Mouse (Mus musculus) heart, adult 18-20 months (tissue): Measurements from ENCODE around the gene Rps25. TPM values are rescaled to one million over a fixed set of nuclear protein-coding genes. Genes with fewer than 3 reads are reported as not detected.
"Not testable (repeated sequence)": the region's sequence is repeated elsewhere in the genome, so short reads cannot be mapped to it uniquely, and the experiment has no call there.

Experiments used
- DNase-seq, 2 experiments: peaks; one replicate each; pipeline ENCODE4 v3.0.0; 2021 to 2022; ENCODE audit warnings: mixed read lengths in 1 of 2
- long read RNA-seq, 2 experiments: library from polyadenylated mRNA; stranded (forward); transcript quantifications; one replicate each; pipeline ENCODE4 v2.0.0; 2021
- total RNA-seq, 2 experiments: library from RNA; stranded (reverse); gene quantifications; 2 replicates each; pipeline ENCODE4 v1.2.3; 2021

Gene Rps25
- 100 to 1,000 TPM; 788 to 877 TPM for total RNA-seq
- long read RNA-seq, experiment 1, transcript Rps25-201 (5 exons, 1,280 nt) = major isoform, 225 of 252 reads
- long read RNA-seq, experiment 1, partial matches to known transcripts = 26 of 252 reads
- long read RNA-seq, experiment 1, other reads (novel, unspliced or antisense) = 1 of 252 reads
- long read RNA-seq, experiment 2, transcript Rps25-201 (5 exons, 1,280 nt) = major isoform, 226 of 245 reads
- long read RNA-seq, experiment 2, partial matches to known transcripts = 17 of 245 reads
- long read RNA-seq, experiment 2, other reads (novel, unspliced or antisense) = 1 of 245 reads

GRCm38 (mm10) chr9:44406906-44407751, at the start of gene Rps25, which contains the start of gene Trappc4:
Rps25 (plus strand) TSS chr9:44407139.
Trappc4 (minus strand) TSS chr9:44407600.
- peak; percentile 94 to 98 for DNase-seq

DNA sequence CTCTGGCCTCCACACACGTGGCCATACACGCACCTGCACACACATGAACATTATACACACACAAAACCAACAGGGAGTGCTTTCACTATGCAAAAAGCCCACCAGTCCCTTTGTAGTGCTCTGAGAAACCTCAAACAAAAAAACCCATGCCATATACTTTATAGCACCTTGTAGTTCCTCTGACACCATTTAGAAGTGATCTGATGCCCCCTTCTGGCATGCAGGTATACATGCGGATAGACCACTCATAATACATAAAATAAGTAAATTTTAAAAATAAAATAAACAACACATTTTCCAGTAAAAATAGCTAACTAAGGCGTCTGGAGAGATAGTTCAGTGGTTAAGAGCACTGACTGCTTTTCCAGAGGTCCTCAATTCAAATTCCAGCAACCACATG, 49.7 kb upstream of the Rps25 start:
- no peak for DNase-seq

GRCm38 (mm10) chr9:44361190-44361917, 45.6 kb upstream of the Rps25 start, which contains the start of gene Vps11:
Vps11 (minus strand) TSS chr9:44361670.
- peak; percentile 95 to 96 for DNase-seq

GRCm38 (mm10) chr9:44361931-44362330, 45.0 kb upstream of the Rps25 start:
- not testable (repeated sequence) for DNase-seq

DNA sequence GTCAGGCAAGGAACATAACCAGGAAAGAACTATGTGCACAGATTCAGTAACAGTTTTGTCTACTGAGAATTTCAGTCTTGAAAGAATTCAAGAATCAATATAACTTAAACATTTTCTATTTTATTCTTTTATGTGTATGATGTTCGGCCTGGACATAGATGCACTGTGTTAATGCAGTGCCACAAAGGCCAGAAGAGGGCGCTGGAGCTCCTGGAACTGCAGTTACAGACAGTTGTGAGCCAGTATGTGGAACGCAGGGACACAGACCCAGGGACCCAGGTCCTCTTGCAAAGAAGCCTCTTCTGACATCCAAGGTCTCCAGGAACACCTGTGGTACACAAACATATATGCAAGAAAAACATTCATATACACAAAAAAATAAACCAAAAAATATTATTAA, 42.5 kb upstream of the Rps25 start:
- DNase-seq = no peak

DNA sequence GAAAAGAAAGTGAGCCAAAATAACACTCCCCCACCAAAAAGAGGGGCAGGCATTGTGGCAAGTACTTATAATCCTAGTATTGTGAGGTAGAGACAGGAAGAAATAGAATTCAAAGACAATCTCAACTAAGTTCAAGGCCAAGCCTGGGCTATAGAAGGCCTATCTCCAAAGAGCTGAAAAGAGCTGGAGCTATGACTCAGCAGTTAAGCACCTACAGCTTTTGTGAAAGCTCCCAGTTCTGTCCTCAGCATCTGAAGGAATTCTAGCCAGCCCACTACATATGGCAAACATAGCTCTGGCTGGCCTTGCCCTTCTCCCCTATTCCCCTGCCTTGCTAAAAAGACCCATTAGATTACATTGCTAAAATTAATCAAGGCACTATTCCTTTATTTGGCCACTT, 33.6 kb upstream of the Rps25 start:
- DNase-seq = no peak

DNA sequence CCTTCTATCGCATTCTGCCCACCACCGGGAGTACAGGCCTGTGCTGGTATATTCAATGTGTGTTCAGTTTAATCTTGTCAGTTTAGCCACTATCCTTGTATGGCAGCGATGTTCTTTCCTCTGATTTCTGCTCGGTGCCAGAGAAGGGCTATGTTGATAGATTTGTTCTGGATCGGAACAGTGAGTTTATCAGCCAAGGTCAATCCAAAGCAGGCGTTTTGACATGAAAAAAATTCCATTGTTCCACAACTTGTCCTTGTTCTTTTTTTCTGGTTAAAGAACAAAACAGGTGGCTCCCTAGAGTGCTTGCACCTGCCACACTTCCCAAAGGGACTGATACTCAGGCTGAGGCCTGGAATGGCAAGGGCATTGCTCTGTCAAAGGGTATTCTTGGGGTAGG, 30.8 kb upstream of the Rps25 start:
- DNase-seq = no peak

- not testable (repeated sequence) for DNase-seq
Observed at GRCm38 (mm10) chr9:44377335-44377734, 29.6 kb upstream of the Rps25 start.

GRCm38 (mm10) chr9:44378153-44378730, 28.7 kb upstream of the Rps25 start:
- no peak for DNase-seq

DNA sequence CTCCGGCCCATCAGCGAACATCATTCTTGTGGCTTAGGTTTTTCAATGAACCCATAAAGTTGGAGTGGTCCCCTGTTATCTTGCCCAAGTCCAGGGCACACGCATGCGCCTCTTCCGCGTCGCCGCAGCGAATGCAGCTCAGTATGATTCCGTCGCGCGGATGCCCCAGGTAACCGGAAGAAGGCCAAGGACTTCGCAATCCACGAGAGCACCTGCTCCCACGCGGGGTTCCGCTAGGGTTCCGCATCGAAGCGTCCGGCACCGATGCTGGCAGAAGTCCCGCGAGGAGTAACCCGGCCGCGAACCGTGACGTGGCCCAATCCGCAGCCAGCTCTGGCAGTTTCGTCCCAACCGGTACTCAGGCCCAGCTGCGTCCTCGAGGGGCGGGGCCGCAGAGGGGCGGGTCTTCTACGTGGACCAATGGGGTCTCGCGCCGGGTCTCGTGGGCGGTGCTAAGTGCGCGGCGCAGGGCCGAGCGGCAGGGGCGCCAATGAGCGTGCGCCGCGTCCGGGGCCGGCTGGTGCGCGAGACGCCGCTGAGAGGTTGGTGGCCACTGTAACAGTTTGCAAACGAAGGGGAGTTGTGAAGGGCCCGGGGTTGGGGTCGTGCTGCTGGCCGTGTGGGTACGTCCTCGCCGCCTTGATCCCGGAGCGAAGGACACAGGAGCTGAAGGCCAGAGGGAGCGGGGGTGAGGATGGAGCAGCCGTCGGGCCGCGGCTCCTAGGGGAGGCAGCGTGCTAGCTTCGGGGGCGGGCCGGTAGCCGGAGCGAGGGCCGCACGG, 27.7 kb upstream of the Rps25 start, which contains the start of gene Hyou1:
Hyou1 (plus strand) TSS at position 437 of the 781 bp plus-strand sequence.
- peak; percentile 99 to 100 for DNase-seq

DNA sequence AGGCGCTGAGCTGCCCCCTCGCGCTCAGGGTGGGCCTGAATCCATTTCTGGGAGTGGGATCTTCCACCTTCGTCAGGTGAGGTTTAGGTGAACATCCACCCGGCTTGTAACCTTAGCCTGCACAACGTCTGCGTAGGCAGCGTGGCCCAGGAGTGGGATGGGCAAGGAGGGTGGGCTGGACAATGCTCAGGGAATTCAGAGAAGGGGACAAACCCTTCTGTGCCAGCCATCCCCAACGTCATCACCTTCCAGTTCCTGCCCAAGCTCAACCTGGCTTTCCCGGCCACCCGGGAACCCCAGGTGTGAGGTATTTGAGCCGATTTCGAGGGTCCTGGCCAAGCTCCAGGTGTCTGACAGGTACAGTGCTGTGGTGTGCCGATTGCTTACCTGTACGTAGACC, 27.1 kb upstream of the Rps25 start:
- DNase-seq = no peak

GRCm38 (mm10) chr9:44384596-44384995, 22.3 kb upstream of the Rps25 start:
- no peak for DNase-seq

GRCm38 (mm10) chr9:44387221-44387620, 19.7 kb upstream of the Rps25 start:
- DNase-seq = no peak

DNA sequence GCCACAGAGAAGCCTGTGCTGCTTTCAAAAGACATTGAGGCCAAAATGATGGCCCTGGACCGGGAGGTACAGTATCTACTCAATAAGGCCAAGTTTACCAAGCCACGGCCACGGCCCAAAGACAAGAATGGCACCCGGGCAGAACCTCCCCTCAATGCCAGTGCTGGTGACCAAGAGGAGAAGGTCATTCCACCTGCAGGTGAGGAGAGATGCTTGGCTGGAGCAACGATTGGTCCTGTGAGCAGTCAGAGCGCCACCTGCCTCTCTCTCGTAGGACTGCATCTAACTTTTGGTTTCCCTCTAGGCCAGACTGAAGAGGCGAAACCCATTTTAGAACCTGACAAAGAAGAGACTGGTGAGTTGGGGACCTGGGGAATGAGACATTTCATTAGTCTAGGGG, 17.7 kb upstream of the Rps25 start:
- peak in 1 of 2 experiments; percentile 58 for DNase-seq

DNA sequence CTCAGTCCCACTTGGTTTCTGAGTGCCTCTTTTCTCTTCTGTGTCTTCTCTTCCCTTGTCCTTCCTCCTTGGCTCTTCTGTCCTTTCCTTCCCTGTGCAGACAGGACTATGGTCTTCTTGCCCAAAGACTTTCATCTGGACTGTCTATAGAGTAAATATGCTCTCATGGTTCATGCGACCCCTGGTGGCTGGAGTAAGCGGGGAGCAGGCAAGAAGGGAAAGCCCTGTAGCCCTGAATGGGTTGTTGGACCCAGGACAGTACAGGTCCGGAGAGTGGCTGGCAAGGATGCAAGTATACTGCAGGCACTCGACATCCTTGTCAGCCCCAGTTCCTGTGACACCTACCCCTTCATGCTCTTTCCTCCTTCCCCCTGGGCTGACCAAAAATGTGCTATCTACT, 15.5 kb upstream of the Rps25 start:
- peak; percentile 66 to 89 for DNase-seq

DNA sequence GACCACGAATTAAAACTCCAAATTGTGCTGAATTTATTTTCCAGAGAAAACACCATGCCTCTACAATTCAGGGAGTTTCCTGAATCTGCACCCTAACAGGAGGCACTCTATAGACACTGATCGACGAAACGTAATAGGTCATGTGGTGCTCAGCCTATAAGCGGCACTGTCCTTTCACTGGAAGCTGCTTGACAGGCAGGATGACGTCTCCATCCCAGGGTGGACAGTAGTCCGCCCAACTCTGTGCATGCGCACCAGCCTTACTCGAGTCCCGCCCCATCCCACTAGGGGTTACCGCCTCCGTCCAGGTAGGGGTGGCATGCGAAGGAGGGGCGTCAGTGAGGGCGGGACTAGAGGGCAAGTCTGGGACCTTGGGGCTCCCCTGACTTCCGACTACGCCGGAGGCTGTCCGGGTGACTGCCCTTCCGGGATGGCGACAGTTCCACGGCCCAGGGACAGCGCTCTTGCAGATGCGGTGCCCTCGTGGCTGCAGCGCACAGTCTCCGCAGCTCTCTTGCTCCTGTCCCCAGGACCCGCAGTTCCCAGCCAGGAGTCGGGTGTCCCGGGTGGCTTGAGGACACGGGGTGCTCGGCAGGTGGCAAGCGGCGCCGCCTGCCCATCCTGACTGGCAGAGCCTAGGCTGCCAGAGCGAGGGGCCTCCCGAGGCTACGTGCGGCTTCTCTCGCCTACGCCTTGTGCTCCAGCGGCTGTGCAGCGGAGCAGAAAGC, 10.1 kb upstream of the Rps25 start, which contains the start of gene Slc37a4:
Slc37a4 (plus strand) TSS at position 169 of the 728 bp plus-strand sequence.
- DNase-seq = peak; percentile 96 to 98

- no peak for DNase-seq
Observed at GRCm38 (mm10) chr9:44398087-44398486, 8.9 kb upstream of the Rps25 start.

DNA sequence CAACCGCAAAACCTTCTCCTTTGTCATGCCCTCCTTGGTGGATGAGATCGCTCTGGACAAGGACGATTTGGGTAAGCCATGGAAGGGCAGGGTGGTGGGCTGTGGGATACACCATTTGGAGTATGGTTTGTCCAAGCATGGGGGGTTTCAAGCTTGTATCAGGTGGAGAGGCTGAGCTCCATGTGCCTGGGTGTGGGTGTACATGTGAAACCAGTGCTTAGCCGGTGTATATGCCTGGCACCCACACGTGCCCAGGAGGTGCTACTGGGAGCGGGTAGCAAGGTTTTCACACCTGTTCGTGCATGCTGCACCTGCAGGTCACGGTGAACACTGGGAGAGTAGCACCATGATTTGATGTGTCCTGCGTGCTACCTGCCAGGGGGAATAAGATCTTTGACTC, 8.4 kb upstream of the Rps25 start:
- no peak for DNase-seq

DNA sequence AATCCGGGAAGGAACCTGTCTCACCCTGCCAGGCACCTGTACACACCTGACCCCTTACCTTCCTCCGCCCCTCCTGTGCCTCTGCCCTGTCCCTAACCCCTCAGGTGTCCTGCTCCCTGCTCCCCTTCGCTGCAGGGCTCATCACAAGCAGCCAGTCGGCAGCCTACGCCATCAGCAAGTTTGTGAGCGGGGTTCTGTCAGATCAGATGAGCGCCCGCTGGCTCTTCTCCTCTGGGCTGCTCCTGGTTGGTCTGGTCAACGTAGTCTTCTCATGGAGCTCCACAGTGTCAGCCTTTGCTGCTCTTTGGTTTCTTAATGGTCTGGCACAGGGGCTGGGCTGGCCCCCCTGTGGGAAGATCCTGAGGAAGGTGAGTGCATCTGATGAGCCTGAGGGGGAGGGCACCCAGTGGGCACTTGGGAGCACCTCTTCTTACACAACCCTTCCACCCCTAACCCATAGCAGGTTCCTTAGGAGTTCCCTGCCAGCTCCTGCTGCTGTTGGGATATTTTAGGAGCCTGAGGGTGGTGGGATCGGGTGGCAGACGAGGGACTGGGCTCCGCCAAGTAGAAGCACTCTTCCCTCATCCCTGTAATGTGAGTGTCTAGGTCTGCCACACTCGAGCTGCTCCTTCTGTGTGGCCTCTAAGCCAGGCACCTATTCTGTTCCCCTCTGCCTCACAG, 7.7 kb upstream of the Rps25 start:
- DNase-seq = no peak

- peak; percentile 40 to 48 for DNase-seq
Observed at GRCm38 (mm10) chr9:44399795-44400114, 7.2 kb upstream of the Rps25 start.
